Mouse (Mus musculus) hindbrain, embryonic 11.5 days (tissue): ENCODE measurements around the gene Prdm11. TPM values are rescaled to one million over a fixed set of nuclear protein-coding genes. Genes with fewer than 3 reads are reported as not detected.
A peak's percentile ranks its signal among the peaks of the same experiment; 100 is the strongest.

Source experiments
- ATAC-seq: fragments of 200-750 bp; cut with Nextera tagmentation; 2 replicates; pipeline ENCODE4 v1.8.0; 2017; ENCODE audit warnings: mild to moderate bottlenecking, moderate TSS enrichment, moderate library complexity; ENCODE audit not compliant: low FRiP score
- DNase-seq: peaks from one replicate; pipeline ENCODE4 v3.0.0-alpha.2; 2015; ENCODE audit warnings: low spot score
- H3K27ac ChIP-seq: fragments of 300-500 bp; sonication (generic); 2 replicates; pipeline ENCODE4 v1.5.1; 2014; ENCODE audit warnings: mild to moderate bottlenecking, low read depth, low read length
- H3K27me3 ChIP-seq: fragments of 300-500 bp; sonication (generic); 2 replicates; pipeline ENCODE4 v1.6.1; 2014; ENCODE audit warnings: mild to moderate bottlenecking, low read length, moderate library complexity, mixed read lengths; ENCODE audit not compliant: control insufficient read depth, insufficient read depth
- H3K36me3 ChIP-seq: fragments of 300-500 bp; sonication (generic); 2 replicates; pipeline ENCODE4 v1.6.1; 2014; ENCODE audit warnings: mild to moderate bottlenecking, low read length, moderate library complexity, mixed read lengths; ENCODE audit not compliant: control insufficient read depth, insufficient read depth
- H3K4me1 ChIP-seq: fragments of 300-500 bp; sonication (generic); replicated peaks from 2 replicates; pipeline ENCODE4 v1.6.1; 2014; ENCODE audit warnings: low read length, mixed read lengths; ENCODE audit not compliant: control insufficient read depth, insufficient read depth
- H3K4me2 ChIP-seq: fragments of 300-500 bp; sonication (generic); replicated peaks from 2 replicates; pipeline ENCODE4 v1.6.1; 2014; ENCODE audit warnings: mild to moderate bottlenecking, low read depth, low read length
- H3K4me3 ChIP-seq: fragments of 300-500 bp; sonication (generic); 2 replicates; pipeline ENCODE4 v1.5.1; 2014; ENCODE audit warnings: low read depth, low read length
- H3K9ac ChIP-seq: fragments of 300-500 bp; sonication (generic); 2 replicates; pipeline ENCODE4 v1.6.1; 2014; ENCODE audit warnings: low read depth, low read length
- H3K9me3 ChIP-seq: fragments of 300-500 bp; sonication (generic); 2 replicates; pipeline ENCODE4 v1.6.1; 2016; ENCODE audit warnings: low read length; ENCODE audit not compliant: control insufficient read depth
- WGBS: fragments of 180-500 bp; shearing (Covaris S2); extraction: QIAGEN DNeasy Blood & Tissue Kit; methylation state at CpG from one replicate; pipeline ENCODE4 v1.1.7; 2014; 5-methylcytosine and 5-hydroxymethylcytosine counted together
- polyA plus RNA-seq: library from polyadenylated mRNA; unstranded; fragments of >200 nt; fragmentation: Nextera tagmentation; extraction: Ambion mirVana; gene quantifications from 2 replicates; pipeline ENCODE4 v1.2.1, GENCODE M21; 2014

The Prdm11 gene
- polyA plus RNA-seq, 1 experiment from 2014 or later = 2.2 TPM

- no peak overlapping the region for H3K9ac ChIP-seq
- no peaks in the 10 kb centered on the region for H3K4me1 ChIP-seq
- H3K27ac ChIP-seq = no peak overlapping the region
- no peaks in the 10 kb centered on the region for H3K9me3 ChIP-seq
- H3K4me3 ChIP-seq = no peak overlapping the region
- ATAC-seq (no peak), DNase-seq (no peak)
- WGBS = 82% methylated on average over 2 of the region's 2 CpGs
- H3K27me3 ChIP-seq = no peaks in the 10 kb centered on the region
- no peak overlapping the region for H3K4me2 ChIP-seq
- no peaks in the 10 kb centered on the region for H3K36me3 ChIP-seq
These were observed 89.0 kb downstream of the Prdm11 start for GRCm38 (mm10) chr2:92956943-92957342.

- ATAC-seq (no peak), DNase-seq (peak; percentile 80)
- Histone ChIP-seq H3K27ac (no peak overlapping the region), H3K27me3 (no peaks in the 10 kb centered on the region), H3K9ac (no peak overlapping the region), H3K9me3 (no peaks in the 10 kb centered on the region), H3K4me1 (no peaks in the 10 kb centered on the region), H3K4me3 (no peak overlapping the region), H3K4me2 (no peak overlapping the region), H3K36me3 (no peaks in the 10 kb centered on the region)
- 41% methylated on average over 11 of the region's 11 CpGs for WGBS
These were observed 91.4 kb downstream of the Prdm11 start for GRCm38 (mm10) chr2:92954404-92955114.

GRCm38 (mm10) chr2:92953450-92953849 is 92.5 kb downstream of the Prdm11 start:
- H3K4me3 ChIP-seq = no peak overlapping the region
- H3K27me3 ChIP-seq = no peaks in the 10 kb centered on the region
- WGBS = 90% methylated on average over 17 of the region's 17 CpGs
- H3K4me2 ChIP-seq = no peak overlapping the region
- no peak for DNase-seq
- H3K36me3 ChIP-seq = no peaks in the 10 kb centered on the region
- no peak for ATAC-seq
- no peak overlapping the region for H3K9ac ChIP-seq
- peaks cover 4% of the 10 kb centered on the region for H3K4me1 ChIP-seq
- no peaks in the 10 kb centered on the region for H3K9me3 ChIP-seq
- no peak overlapping the region for H3K27ac ChIP-seq

GRCm38 (mm10) chr2:92949518-92949917 is 96.4 kb downstream of the Prdm11 start:
- Histone ChIP-seq H3K9me3 (no peaks in the 10 kb centered on the region), H3K4me3 (no peak overlapping the region), H3K27me3 (no peaks in the 10 kb centered on the region), H3K36me3 (no peaks in the 10 kb centered on the region), H3K4me1 (peaks cover 4% of the 10 kb centered on the region), H3K9ac (no peak overlapping the region), H3K27ac (0 out of 2 replicates have a peak overlapping the region, but pooled peaks have one; percentile 64), H3K4me2 (no peak overlapping the region)
- ATAC-seq (peak; percentile 51; the same call in 1 of the 2 replicates), DNase-seq (peak; percentile 28)
- WGBS = 11% methylated on average over 1 of the region's 1 CpGs

- Histone ChIP-seq H3K27ac (peak overlapping the region; percentile 64; the same call in 1 of the 2 replicates), H3K9ac (no peak overlapping the region), H3K4me3 (no peak overlapping the region), H3K9me3 (no peaks in the 10 kb centered on the region), H3K36me3 (no peaks in the 10 kb centered on the region), H3K27me3 (no peaks in the 10 kb centered on the region), H3K4me2 (no peak overlapping the region), H3K4me1 (peaks cover 4% of the 10 kb centered on the region)
- ATAC-seq = peak; percentile 31; the same call in 1 of the 2 replicates
- peak; percentile 37 for DNase-seq
- WGBS = 37% methylated on average over 7 of the region's 7 CpGs
These were observed 97.2 kb downstream of the Prdm11 start for GRCm38 (mm10) chr2:92948699-92949300.

GRCm38 (mm10) chr2:92947981-92948698 is 97.8 kb downstream of the Prdm11 start:
- peak; percentile 61; the same call in 1 of the 2 replicates for ATAC-seq
- Histone ChIP-seq H3K4me2 (no peak overlapping the region), H3K9ac (no peak overlapping the region)

GRCm38 (mm10) chr2:92945824-92946598 is 100.0 kb downstream of the Prdm11 start:
- Histone ChIP-seq H3K36me3 (no peaks in the 10 kb centered on the region), H3K4me1 (peaks cover 4% of the 10 kb centered on the region), H3K4me3 (no peak overlapping the region), H3K9ac (no peak overlapping the region), H3K4me2 (no peak overlapping the region), H3K9me3 (no peaks in the 10 kb centered on the region), H3K27me3 (no peaks in the 10 kb centered on the region), H3K27ac (no peak overlapping the region)
- DNase-seq (no peak), ATAC-seq (no peak)
- WGBS = 92% methylated on average over 11 of the region's 11 CpGs

More at GRCm38 (mm10) chr2:92947981-92948698, 97.8 kb downstream of the Prdm11 start:
- peak; percentile 66 for DNase-seq
- 5% methylated on average over 12 of the region's 12 CpGs for WGBS
- Histone ChIP-seq H3K27ac (peak overlapping the region; percentile 25; the same call in 1 of the 2 replicates), H3K36me3 (no peaks in the 10 kb centered on the region), H3K27me3 (no peaks in the 10 kb centered on the region), H3K4me3 (no peak overlapping the region), H3K4me1 (peaks cover 4% of the 10 kb centered on the region), H3K9me3 (no peaks in the 10 kb centered on the region)

- Histone ChIP-seq H3K27ac (no peak overlapping the region), H3K4me3 (no peak overlapping the region), H3K9ac (no peak overlapping the region), H3K4me1 (peaks cover 4% of the 10 kb centered on the region), H3K9me3 (no peaks in the 10 kb centered on the region), H3K4me2 (no peak overlapping the region), H3K27me3 (no peaks in the 10 kb centered on the region), H3K36me3 (no peaks in the 10 kb centered on the region)
- no peak for DNase-seq
- 93% methylated on average over 11 of the region's 11 CpGs for WGBS
- no peak for ATAC-seq
These were observed 100.7 kb downstream of the Prdm11 start for GRCm38 (mm10) chr2:92945125-92945746.
